Mouse (Mus musculus): ENCODE results near the gene Tubg2. TPM values are rescaled to one million over a fixed set of nuclear protein-coding genes. Genes with fewer than 3 reads are reported as not detected.
A peak's percentile ranks its signal among the peaks of the same experiment; 100 is the strongest.
"Not testable (repeated sequence)": the region's sequence is repeated elsewhere in the genome, so short reads cannot be mapped to it uniquely, and the experiment has no call there.

Gene Tubg2
- total RNA-seq, 2 experiments from 2014 or later = 39.9 to 40.7 TPM

DNA sequence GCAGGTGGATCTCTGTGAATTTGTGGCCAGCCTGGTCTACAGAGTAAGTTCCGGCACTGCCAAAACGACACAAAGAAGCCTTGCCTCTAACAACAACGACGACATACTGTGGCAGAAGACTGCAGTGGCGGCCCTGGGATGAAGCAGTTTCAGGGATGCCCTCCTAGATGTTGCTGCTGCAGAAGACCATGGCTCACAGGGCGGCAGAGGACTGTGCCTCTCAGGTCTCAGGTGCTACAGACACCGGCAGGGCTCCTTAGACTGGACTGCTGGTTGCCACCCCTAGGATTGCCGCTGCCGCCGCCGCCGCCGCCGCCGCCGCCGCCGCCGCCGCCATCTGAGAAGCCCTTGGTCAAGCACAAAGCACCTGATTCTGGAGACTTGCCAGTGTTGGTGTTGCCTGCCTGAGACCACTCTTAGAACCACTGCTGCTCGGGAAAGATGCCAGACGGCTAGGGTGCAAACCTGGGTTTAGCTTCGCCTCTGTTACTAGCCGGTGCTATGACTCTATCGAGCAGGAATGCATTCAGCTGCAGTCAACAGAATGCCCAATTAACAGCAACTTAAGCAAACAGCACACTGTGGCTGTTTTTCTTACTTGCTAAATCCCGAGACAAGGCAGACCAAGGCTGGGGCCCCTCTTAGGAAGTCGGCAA is 15.4 kb upstream of the Tubg2 start:
- no peak for DNase-seq

DNA sequence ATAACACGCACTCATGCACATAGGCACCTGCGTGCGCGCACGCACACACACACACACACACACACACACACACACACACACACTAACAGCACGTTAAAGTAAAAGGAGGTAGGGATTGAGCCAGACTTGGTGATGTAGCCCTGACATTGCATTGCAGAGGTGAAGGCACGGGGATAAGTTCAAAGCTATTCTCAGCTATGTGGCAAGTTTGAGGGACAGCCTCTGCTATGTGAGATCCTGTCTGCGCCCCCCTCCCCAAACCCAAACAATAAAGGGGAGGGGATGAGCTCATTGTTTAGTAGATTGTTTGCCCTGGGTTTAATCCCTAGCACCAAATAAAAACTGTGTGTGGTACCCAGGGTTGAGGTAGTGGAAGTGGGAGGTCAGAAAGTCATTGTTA is 14.6 kb upstream of the Tubg2 start:
- DNase-seq = no peak

DNA sequence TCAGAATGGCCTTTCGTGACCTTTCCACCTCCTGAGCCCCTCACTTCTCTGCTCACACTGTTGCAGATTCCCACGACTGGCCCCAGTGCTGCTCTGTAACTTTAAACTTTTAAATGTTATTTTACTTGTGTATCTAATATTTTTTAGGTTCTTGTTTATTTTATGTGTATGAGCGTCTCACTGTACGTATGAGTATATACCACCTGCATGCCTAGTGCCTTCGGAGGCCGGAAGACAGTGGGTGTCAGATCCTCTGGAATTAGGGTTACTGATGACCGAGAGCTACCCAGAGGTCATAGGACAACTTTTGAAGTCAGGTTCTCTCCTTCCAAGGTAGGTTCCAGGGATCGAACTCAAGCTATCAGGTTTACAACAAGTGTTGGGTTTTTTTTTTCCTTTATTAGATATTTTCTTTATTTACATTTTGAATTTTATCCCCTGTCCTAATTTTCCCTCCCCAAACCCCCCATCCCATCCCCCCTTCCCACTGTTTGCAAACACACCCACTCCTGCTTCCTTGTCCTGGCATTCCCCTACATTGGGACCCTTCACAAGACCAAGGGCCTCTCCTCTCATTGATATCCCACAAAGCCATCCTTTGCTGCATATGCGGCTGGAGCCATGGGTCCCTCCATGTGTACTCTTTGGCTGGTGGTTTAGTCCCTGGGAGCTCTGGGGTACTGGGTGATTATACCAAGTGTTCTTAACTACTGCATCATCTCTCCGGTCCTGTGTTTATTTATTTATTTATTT is 13.3 kb upstream of the Tubg2 start:
- no peak for DNase-seq

DNA sequence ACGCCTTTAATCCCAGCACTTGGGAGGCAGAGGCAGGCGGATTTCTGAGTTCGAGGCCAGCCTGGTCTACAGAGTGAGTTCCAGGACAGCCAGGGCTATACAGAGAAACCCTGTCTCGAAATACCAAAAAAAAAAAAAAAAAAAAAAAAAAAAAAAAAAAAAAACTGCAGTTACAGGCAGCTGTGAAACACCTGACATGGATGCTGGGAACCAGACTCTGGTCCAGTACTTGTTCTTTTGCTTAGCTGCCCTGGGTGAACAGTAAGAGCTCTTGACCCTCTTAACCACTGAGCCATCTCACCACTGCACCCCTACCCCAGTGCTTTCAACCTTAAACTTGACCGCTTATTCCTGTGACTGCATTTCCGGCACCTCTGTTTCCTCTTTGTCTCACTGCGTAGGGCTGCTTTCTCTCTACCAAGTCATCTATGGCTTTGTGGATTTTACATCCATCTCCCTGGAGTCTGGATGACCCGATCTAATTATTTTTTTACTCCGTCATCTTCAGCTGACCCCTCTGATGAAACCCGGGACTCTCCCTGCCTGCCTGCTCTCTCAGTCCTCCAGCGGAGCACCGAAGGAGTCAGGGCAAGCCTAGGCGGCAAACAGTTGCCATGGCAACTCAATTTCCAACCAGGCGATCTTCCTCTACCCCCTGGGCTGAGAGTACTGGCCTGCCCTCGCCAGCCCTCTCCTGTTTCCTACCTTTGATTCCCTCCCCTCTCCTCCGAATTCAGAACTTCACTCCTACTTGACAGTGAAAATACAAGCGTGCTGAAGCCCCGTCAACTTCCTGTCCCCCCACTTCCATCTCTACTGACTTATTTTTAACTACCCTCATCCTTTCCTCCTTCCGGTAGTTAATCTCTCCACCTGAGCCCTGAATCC is 12.1 kb upstream of the Tubg2 start:
- peak in 1 of 2 experiments; percentile 38 for DNase-seq

DNA sequence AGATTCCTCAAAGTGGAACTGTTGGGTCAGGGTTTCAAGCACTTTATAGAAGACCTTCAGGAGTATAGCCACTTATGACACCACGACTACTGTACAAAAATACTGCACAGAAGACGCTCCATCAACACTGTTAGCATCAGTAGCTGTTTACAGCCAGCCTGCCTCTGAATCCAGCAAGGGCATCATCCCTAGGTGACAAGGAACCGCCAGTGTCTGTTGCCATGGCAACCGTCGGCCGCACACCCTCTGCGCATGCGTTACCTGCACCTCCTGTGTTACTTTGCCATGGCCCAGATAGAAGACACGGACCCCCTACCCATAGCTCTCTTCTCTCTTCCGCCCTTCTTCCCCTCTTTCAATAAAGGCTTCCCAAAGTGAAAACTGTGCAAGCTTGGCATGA is 9.3 kb upstream of the Tubg2 start:
- no peak for DNase-seq

DNA sequence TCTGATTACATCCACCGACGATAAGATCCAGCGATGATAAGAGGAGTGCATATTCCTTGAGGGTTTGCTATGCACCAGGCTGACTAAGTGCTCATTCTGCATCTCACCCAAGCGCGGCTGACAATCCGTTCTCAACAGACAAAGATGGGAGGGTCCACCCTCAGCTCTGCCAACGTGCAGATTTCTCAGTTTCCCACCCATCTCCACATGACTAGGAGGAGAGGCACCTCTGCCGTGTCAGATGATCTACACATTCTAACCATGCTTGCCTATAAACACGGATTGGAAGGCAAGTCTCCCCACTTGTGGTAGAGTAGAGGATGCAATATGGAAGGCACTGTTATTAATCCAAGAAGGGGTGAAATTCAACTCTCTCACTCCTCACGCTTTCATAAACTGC is 7.0 kb upstream of the Tubg2 start:
- no peak for DNase-seq

DNA sequence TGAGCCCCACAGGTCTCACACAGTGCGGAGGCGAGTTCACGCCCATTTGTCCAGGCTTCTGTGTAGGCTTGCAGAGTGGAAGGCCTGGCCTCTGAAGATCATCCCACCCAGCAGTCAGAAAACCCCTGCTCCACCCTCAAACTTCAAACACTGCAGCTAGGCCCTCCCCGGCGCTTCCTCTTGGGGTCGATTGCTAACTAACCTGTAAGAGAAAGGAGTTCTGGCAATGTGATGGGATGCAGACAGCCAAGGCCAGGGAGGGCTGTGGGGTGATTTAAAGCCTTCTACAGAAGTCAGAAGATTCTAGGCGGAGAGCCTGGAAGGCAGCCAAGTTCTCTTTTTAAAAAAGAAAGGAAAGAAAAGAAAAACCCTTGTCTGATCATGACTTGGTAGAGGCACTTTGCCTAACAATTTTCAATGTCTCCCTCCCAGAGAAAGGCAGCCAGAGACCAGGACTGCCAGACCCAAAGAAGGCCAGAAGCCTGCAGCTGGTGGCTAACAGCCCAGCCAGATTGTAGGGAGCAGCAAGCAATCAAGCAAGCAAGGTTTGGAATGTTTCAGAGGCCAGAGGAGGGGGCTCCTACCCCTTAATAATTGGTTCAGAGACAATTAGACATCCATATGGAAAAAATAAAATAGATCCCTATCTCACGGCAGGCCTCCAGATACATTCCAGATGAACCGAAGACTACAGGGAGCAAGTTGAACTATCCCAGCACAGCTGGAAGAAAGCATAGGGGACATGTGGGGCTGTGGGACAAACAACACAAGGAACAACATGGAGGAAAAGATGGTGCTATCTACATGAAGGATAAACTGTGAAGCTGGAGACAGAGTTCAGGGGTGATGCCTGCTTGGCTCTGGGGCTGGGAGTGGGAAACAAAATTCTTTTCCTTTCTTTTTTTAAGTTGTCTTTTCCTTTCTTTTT is 6.3 kb upstream of the Tubg2 start:
- no peak for DNase-seq

DNA sequence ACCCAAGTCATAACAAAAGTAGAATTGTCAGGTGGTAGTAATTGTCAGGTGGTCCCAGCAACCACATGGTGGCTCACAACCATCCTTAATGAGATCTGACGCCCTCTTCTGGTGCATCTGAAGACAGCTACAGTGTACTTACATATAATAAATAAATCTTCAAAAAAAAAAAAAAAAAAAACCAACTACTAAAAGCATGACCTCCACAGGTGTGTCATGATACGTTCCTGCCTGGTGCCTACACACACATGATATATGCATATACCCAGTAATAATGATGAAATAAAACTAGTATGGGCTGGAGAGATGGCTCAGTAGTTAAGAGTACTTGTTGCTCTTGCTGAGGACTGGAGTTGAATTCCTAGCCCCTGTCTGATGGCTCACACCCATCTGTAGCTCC is 4.6 kb upstream of the Tubg2 start:
- DNase-seq = no peak

DNA sequence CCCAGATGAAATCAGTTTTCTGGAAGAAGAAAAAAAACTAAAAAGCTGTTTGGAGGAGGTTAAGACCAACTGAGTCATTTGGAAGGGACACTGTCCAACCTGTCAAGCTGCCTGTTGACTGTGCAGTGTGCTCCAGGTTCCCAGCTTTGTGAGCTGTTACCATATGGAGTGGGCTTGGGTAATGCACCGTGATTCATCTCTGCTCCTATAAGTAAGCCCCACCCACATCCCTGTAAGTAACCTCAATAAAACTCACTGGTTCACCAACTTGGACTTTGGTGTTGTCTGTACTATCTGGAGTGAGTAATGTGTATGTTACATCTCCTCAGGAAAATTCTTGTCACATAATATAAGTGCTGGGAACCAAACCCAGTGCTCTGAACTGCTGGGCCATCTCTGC is 2.9 kb upstream of the Tubg2 start:
- DNase-seq = no peak

DNA sequence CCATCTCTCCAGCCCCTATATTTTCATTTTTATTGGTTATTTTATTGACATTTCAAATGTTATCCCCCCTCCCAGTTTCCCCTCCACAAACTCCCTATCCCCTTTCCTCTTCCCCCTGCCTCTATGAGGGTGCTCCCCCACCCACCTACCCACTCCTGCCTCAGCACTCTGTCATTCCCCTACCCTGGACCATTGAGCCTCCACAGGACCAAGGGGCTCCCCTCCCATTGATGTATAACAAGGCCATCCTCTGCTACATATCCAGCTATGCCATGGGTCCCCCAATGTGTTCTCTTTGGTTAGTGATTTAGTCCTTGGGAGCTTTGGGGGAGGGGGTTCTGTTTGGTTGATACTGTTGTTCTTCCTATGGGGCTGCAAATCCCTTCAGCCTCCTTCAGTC is 1.1 kb upstream of the Tubg2 start:
- DNase-seq = no peak

DNA sequence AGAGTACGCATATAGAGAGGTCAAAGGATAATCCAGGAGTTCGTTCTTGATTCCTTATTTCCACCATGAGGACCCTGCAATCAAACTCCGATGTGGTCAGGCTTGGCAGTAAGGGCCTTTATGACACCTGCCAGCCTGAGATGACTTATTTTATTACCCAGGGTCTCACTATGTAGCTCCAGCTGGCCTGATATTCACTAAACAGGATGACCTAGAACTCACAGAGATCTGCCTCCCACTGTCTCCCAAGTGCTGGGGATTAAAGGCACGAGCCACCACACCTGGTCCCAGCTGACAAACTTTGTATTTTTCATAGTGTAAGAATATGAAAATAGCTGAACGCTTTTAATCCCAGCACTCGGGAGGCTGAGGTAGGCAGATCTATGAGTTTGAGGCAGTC is 556 bp upstream of the Tubg2 start:
- DNase-seq = no peak

DNA sequence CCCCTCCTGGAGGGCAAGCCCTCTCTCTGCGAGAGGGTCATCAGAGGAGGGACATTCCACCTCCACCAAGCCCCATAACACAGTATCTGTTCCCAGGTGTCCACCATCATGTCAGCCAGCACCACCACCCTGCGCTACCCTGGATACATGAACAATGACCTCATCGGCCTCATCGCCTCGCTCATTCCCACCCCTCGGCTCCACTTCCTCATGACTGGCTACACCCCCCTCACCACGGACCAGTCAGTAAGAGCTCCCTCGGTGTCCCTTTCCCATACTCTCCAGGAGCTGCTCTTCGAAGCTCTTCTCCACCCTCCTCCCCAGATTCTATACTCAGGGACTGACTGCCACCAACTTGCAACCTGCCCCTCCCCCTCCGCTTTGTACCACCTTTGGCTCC is 4.4 kb downstream of the Tubg2 start:
- DNase-seq = not testable (repeated sequence)

DNA sequence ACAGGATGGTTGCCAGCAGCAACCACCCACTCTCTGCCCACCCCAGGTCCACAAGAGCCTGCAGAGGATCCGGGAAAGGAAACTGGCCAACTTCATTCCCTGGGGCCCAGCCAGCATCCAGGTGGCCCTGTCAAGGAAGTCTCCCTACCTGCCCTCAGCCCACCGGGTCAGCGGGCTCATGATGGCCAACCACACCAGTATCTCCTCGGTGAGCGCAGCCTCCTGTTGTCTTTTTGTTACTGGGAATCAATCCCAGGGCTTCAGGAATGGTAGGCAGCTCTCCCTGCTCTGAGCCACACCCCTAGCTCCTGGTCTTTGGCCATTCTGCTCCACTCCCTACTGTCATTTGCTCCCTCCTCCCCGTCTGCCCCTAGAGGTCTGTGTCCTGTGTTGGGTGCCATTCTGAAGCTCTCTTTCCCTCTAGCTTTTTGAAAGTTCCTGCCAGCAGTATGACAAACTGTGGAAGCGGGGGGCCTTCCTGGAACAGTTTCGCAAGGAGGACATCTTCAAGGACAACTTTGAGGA is 5.3 kb downstream of the Tubg2 start:
- DNase-seq = not testable (repeated sequence)

DNA sequence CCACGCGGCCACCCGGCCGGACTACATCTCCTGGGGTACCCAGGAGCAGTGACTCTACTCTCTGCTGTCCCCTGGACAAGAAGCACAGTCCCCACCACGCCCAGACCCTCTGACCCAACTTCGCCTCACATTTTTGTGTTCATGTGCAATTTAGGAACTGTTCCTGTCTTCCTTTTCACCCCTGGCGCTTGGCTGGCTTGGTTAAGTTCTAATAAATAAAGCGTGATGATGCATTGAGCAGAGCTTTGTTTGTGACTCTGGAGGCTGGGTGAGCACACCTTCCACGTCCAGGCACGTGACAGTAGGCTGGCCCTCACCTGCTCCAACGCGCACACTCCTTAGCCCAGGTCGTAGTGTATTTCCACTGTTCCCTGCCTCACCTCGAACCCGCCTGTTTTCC is 5.8 kb downstream of the Tubg2 start:
- no peak for DNase-seq

DNA sequence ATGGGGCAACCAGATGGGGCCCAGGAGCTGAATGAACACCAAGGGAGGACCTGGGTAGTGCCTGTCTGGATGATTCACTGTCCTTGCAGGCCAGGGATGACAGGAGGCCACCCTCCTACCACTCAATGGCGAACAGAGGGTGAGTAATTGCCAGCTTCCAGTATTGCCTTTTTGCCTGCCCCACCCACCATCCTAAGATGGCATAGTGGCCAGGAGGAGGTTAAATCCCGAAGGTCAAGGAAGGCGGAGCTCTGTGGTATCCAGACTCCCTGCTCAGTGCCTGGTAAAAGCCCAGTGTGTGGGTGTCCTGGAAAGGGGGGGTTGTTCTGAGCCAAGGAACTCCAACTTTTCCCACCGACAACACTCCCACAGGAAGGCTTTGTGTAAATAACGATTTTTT is 6.6 kb downstream of the Tubg2 start:
- no peak for DNase-seq

DNA sequence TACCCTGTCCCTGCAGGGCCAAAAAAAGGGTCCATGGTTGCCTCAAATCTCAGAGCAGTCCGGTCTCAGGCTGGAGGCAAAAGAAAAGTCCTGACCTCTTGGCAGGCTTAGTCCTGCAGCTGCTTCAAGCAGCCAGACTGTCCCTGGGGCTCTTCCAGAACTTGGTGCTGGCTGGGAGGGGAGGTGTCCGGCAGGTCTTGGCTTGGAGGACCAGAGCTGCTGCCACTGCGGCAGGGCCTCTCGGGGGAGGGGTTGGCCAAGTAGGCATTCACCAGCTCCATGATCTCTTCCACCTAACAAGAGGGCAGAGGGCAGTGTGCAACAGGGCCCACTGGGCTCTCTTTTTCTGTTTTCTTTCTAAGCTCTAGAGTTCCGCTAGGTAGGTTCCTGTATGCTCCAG is 7.1 kb downstream of the Tubg2 start:
- DNase-seq = no peak

DNA sequence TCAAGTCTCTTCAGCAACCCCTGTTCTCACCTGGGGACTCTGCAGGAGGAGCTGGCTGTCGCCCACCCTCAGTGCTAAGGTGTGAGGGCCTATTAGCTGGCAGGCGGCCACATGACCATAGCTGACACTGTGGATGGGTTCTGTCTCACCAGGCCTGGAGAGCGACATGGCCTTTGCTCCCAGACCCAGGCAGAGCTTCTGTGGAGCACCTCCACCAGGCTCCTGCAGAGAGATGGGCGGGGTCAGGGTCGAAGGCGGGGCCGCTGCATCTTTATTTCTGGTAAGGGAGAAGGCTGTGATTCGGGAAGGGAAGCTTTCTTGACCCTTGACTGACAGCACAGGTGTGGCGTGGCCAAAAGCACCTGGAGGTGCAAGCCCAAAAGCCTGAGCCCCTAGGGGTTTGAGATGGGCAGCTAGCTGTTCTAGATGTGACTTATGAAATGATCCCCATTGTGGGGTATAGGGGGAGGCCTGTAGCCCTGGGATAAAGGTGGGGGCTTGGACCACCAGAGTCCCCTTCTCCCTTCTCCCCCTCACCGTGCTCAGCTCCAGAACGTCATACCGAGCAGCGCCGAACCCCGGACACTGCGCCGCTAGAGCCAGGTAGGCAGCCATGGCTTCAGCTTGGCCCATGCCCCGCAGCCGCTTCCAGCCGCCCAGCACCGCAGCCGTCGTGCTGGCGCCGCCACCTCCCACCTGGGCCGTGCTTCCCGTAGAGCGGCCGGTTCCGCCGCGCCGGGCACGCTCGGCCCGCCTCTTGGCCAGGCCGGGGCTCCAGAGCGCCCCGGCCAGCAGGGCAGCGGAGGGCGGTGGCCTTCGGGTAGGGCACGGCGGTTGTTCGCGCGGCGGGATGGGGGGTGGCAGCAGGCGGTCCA is 8.0 kb downstream of the Tubg2 start:
- DNase-seq = no peak

DNA sequence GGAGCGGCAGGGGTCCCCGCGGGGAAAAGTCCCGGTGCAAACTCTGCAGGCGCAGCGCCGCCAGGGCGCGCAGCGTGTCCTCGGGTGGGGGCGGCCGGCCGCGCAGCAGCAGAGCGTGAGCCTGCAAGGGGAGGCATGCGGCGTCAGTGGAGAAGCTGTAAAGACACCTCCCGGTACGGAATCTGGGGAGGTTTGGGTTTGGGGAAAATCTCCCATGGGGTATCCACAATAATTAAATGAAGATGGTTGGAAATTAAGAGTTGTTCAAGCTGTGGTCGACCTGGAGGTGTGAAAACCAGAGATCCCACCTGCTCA is 8.6 kb downstream of the Tubg2 start:
- no peak for DNase-seq

DNA sequence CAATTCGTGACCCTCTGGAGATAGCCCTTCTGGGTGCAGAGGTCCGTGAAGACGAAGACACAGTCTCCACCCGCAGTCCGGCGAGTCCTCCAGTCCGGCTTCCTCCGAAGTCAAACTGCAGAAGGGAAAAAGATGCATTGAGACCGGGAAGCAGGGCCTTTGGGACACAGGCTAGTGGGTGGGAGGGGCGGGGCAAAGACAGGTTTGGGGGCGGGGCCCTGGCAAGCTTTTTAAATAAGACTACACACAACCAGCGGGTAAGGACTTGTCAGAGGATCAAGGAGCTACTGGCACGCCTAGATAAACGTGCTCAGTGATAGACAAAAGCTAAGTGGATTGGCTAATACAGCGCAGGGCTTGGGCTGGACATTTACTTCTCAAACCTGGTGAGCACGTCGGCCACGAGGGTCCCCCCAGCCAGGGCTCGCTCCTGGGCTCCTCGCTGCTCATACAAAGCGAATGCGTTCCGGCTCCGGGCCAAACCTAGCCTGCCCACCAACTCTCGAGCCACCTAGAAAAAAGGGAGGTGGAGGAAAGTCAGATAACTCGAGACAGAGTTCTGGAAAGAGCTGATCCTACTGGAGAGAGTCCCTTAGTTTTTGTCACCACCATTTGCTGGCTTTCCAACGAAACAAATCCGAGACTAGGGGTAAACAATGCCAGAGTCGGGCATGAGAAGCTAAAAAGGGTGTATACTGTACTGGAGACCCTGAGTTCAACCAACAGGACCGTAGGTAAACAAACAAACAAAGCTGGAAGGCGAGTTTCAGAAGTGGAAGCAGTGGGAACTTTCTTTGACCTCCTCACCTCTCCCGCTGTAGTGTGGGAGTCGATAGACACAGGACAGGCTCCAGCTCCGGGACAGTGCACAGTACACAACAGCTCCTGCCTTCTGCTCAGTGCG is 9.2 kb downstream of the Tubg2 start:
- no peak for DNase-seq

DNA sequence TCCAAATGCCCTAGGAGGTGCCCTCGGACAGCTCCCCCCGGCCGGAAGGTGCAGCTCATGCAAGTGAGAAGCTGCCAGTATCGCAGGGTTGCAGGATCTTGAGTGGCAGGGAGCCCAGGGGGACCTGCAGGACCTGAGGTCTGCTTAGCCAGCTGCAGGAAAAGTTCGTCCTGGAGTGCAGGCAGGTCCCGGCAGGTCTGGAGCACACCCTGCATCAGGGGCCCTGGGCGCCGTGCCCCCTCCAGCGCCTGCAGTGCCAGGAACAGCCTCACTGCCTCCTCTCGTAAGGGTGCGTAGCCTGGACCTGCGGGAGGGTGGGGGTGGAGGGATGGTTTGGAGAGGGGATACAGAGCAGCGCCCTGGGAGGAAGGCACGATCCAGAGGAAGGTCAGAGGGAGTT is 10.7 kb downstream of the Tubg2 start:
- DNase-seq = no peak
